Mouse (Mus musculus) brain, embryonic 18.5 days (tissue): ENCODE measurements around the gene S100a1.

Experiments used
- DNase-seq: peaks from one replicate; pipeline ENCODE4 v3.0.0-alpha.2; 2012; ENCODE audit warnings: low read depth, low spot score

Gene S100a1

GRCm38 (mm10) chr3:90509747-90510123 is 4.5 kb downstream of the S100a1 start:
- no peak for DNase-seq

DNA sequence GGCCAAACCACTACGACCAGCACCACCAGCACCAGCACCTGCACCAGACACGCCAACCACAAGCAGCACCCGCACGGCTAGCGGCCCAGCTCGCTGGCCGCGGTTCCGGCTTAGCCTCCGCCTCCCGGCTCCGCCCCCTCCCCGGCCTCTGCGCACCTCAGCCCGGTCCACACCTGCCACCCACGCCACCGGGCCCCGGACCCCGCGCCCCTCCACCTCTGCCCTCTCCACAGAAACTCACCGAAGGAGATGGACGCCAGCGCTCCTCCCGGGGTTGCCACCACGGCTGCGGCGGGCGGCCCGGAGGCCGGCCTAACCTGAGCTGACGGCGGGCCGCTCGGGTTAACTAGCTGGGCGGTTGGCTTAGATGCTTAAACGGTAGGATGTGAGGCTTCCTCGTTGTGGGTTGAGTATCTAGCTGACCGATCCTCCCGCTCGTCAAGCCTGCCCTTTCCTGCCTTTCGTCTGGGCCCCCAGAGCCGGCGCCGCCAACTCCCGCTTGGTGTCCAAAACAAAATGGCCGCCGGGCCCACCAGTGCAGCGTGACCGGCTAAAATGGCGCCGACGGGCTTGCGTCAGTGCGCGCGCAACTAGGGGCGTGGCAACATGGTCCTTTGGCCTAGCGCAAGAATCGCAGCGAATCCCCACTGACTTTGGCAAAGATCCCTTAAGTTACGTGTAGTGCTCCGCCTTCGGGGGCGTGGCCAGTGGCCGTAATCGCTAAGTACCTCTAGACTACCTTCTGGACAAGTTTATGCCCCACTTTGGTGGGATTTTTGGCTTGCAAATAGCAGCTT is 5.0 kb downstream of the S100a1 start, which contains the start of gene Chtop:
Gene Chtop, minus strand, starts transcription at position 549 of the 797 bp plus-strand sequence.
- DNase-seq, result peak; percentile 95

DNA sequence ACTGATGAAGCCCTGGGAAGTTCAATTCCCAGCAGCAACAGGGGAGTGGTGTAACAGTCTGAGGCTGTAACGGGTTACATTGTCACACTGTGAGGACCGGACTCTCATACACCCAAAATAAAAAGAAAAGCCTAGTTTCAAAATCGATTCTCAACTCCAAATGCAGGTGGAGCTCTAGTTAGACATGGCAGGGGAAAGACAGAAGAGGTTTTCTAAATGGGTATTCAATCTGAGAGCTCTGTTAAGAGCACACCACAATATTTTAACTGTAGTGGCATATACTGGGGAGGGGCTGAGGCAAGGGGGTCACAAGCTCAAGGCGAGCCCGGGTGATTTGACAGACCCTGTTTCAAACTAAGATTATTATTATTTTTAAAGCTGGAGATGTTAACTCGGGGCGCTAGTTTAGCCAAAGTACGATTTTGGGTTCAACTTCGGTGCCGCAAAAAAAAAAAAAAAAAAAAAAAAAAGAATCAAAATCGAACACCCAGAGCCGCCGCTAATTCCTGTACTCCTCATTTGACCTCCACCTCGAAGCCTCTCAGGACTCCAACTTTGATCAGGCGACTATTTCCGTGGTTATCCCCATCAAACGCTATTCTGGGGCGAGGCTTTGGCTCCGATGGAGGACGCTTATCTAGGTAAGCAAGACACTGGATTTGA is 5.8 kb downstream of the S100a1 start:
- DNase-seq, result no peak

- no peak for DNase-seq
Observed at GRCm38 (mm10) chr3:90506362-90506761, 7.8 kb downstream of the S100a1 start.

DNA sequence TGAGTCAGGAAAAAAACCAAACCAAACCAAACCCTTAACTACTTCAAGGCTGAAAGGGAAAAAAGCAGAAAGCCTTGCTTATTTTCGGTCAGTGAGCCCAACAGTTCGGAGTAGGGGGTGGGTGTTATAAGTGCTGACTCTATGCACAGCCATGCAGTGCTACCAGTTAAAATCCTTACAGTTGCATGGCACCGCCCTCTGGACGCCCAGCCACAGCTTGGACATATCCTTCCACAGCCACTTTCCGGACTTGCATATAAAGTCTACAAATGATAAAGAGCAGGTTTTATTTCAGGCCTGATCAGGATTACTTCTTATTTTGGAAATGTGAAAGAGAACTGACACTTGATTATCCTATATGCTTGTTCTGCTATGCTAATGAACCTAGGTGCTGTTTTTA is 9.0 kb downstream of the S100a1 start:
- no peak for DNase-seq

DNA sequence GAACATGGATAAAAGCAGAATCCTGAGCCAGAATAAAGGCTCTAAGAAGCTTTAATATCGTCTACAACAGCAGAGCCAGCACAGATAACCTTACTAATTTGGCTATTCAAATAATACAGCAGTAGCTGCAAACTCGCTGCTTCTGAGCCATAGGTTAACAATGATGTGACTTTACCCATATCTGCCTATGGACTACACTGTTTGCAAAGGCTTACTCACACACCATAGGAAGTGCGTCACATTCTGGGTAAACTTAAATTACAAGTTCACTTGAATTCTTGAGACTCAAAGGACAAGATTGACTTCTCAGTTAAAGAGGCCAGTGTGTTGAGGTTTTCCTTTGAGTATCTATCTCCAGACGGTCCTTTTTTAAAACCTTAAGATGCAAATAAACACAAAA is 10.7 kb downstream of the S100a1 start:
- DNase-seq, result no peak

DNA sequence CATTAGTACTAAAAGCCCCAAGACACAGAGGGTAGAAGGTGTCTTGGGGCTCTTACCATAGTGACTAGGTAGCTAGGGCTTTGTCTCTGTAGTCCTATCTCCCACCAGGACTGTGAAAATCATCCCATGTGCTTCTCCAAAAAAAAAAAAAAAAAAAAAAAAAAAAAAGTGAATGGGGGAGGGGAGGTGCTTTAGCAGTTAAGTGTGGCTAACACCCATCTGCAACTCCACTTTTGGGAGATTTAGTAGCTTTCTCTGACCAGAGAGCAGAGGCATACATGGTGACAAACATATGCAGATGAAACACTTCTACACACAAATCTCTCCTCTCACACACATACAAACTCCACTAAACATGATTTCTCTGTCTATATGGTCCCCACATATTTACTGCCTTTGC is 16.6 kb downstream of the S100a1 start:
- no peak for DNase-seq

- DNase-seq, result no peak
Observed at GRCm38 (mm10) chr3:90495850-90496525, 18.2 kb downstream of the S100a1 start.

GRCm38 (mm10) chr3:90493831-90494540 is 20.2 kb downstream of the S100a1 start:
- DNase-seq, result no peak

GRCm38 (mm10) chr3:90491350-90491749 is 22.8 kb downstream of the S100a1 start:
- DNase-seq, result no peak

GRCm38 (mm10) chr3:90490696-90491256 is 23.4 kb downstream of the S100a1 start, which contains the start of gene Snapin:
TSS of gene Snapin (minus strand) at chr3:90491033.
- peak; percentile 87 for DNase-seq

GRCm38 (mm10) chr3:90488576-90488975 is 25.6 kb downstream of the S100a1 start:
- DNase-seq, result no peak

DNA sequence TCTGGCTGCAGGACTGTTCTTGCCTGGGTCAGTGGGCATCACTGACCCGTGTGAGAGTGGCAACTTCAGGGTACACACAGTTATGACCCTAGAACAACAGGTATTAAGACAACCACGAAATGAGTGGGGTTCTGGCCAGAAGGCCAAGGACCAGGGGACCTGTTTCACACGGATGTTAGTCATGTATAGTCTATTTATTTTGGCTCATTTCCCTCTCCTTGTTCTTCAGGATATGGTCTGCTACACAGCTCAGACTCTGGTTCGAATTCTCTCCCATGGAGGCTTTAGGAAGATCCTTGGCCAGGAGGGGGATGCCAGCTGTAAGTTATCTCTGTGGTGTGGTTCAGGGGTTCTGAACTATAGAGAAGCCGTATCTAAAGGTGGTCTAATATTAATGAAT is 27.2 kb downstream of the S100a1 start:
- DNase-seq, result no peak

DNA sequence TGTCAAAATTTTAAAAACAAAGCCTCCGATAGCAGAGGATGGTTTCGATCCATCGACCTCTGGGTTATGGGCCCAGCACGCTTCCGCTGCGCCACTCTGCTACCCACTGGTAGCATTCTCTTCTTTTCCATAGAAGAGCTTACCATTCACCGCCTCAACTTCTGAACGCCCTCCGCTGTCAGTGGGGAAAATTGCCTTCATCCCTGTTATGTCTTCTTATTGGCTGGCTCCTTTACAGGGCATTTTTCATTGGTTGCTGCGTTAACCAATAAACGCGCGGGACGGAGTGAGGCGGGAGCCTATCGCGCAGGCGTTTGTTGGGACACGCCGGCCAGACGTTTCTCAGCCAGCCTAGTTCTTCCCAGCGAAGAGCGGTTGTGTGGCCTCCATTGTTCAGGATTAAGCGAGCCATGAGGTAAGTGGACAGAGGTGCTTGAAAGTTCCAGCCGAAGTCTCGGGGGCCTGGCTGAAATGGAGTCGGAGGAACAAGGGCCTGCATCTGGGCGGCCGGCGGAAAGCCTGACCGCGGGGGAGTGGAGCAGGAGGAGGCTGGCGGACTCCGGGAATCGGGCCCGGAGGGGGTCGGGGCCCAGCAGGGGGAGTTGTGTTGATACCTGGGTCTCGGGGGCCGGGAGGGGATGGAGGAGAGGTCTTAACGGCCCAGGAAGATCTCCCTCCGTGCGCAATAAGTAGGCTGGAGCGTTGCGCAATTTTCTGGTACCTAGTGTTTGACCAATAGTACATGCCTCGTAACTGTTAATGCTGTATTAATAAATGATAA is 38.2 kb downstream of the S100a1 start, which contains the start of gene Ilf2:
Gene Ilf2, plus strand, starts transcription at position 296 of the 781 bp plus-strand sequence.
- DNase-seq, result peak; percentile 97

DNA sequence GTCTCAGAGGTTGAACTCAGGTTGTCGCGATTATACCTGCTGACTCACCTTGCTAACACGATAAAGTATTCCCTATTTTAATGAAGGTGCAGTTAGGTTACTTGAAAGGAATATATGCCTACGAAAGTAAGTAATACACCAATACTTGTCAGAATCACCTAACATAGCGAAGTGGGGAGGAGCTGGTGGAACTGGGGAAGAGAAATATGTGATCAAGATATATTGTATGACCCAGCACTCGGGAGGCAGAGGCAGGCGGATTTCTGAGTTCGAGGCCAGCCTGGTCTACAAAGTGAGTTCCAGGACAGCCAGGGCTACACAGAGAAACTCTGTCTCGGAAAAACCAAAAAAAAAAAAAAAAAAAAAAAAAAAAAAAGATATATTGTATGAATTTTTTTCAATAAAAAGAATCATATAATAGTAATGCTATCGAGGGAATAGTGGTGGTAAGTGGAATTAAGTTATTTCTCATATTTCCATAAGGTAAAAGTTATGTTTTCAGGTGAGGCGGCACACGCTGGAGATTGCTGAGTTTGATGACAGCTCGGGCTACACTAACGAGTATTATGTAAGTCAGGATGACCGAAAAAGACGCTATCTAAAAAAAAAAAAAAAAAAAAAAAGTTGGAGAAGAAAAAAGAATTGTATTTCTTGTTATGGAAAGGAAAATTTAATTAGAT is 38.9 kb downstream of the S100a1 start:
- no peak for DNase-seq

DNA sequence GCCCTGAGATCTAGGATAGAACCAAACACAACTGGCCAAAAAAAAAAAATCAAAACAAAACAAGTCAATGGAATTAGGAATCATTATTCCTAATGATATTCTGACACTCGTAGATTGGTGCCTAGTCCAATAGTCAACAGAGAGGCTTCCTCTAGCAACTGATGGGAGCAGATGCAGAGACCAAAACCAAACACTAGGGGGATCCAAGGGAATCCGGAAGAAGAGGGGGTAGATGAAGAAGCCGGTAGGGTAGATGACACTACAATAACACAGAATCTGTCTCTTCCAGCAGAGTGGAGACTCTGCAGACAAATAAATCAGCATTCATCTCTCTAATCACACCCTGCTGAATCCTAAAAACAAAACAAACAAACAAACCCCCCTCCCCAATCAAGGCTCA is 42.0 kb downstream of the S100a1 start:
- DNase-seq, result no peak

- no peak for DNase-seq
Observed at GRCm38 (mm10) chr3:90467618-90468300, 46.4 kb downstream of the S100a1 start.

DNA sequence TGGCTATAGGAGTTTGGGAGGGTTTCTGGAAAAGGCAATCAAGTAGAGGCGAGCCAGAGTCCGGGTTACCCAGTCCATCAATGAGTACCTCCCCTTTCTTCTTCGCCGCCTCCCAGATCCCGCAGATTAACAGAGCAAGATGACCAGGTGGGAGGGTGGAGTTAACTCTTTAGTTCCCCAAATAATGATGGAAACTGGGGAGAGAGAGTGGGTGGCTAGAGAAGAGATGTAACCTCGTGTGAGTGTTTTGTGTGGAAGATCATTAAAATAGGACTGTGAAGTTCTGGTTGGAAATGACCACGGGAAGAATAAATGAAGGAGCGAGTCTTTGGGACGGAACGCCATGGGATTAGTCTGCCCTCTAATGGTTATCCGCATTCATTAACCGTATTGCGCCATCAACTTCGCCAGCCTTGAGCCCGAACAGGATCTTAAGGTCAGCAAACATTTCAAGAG is 47.9 kb downstream of the S100a1 start:
- DNase-seq, result no peak

GRCm38 (mm10) chr3:90465686-90466310 is 48.4 kb downstream of the S100a1 start, which contains the start of gene Npr1:
TSS of gene Npr1 (minus strand) at chr3:90465866.
- DNase-seq, result no peak
